Mouse (Mus musculus): Measurements from ENCODE around the gene Lck. TPM values are rescaled to one million over a fixed set of nuclear protein-coding genes. Genes with fewer than 3 reads are reported as not detected.
A peak's percentile ranks its signal among the peaks of the same experiment; 100 is the strongest.
"Not testable (repeated sequence)": the region's sequence is repeated elsewhere in the genome, so short reads cannot be mapped to it uniquely, and the experiment has no call there.

Gene Lck
- total RNA-seq, 1 experiment from 2014 or later = 167 TPM

DNA sequence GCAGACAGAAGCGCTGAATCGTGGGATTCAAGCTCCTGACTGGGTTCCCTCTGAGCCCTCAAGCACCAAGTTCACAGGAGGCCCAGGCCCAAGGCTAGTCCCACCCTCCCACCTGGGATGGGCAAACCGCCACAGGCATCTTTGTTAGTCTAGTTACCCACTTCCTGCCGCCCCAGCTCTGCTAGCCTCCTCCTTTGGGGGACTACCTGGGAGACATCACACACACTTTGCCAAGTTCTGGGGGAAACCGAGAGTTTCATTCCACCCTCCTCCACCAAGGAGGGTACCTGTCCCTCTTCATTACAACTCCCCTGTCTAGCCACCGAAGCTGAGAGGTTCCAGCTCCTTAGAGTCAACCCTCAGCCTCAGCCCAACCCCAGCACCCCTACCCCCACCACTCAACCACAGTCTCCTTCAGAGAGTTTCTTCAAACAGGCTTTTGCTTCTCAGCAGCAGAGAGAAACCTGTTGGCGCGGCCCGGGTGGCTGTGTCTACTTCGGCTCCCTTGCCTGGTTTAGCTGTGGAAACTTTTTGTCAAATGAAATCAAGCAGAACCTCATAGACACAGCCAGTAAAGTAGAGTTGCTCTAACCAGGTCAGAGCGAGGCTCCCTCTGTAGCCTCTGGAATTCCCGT, 15.0 kb downstream of the Lck start:
- ATAC-seq (replicated peaks; ENCODE audit: insufficient number of reproducible peaks, low FRiP score, low TSS enrichment, poor library complexity, severe bottlenecking) = no peak

DNA sequence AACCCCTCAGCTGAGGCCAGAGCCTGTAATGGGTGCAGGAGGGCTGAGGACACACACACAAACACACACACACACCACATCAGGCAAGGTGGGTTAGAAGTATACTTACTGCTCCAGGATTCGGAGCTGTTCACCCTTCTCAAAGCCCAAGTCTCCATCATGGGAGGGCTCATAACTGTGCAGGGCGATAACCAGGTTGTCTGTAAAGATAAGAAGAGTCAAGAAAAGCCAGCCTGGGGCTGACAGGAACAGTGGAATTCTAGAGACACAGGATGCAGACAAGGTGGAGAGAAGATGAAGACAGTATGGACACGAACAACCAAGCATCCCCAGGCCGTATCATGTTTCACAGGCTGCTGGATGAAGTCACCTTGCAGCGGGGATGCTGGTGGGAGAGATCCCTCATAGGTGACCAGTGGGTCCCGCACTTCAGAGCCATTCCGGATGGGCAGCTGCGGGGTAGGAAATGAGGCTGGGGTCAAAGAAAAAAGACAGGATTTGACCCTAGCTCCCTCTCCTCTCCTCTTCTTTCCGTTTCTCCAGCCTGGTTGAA, 16.1 kb downstream of the Lck start:
- no peak for ATAC-seq (replicated peaks; ENCODE audit: insufficient number of reproducible peaks, low FRiP score, low TSS enrichment, poor library complexity, severe bottlenecking)

DNA sequence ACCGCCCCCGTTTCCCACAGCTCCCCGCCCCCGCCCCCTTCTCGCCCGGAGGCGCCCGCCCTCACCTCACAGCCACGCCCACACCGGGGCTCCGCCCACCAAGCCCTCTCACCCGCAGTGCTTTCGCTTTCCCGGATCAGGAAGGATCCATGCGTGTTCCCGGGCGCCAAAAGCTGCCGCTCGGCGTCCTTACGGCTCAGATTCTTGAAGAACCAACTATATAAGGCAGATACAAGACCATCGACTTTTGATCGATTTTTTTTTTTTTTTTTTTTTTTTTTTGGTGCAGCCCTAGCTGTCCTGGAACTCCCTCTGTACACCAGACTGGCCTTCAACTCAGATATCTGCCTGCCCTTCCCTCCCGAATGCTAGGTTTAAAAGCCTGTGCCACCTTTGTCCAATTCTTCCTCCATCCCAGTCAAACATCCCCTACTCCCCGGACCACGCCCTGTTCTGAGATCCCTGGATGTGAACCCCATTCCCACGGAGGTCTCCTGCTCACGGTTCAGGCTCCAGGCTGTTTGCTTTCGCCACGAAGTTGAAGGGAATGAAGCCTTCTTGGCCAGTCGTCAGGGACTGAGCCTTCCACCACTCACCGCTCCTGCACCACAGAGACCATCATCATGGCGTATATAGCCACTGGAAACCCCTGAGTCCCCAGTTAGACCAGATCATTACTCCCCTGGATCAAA, 16.8 kb downstream of the Lck start:
- peak; percentile 69 for ATAC-seq (replicated peaks; ENCODE audit: insufficient number of reproducible peaks, low FRiP score, low TSS enrichment, poor library complexity, severe bottlenecking)

DNA sequence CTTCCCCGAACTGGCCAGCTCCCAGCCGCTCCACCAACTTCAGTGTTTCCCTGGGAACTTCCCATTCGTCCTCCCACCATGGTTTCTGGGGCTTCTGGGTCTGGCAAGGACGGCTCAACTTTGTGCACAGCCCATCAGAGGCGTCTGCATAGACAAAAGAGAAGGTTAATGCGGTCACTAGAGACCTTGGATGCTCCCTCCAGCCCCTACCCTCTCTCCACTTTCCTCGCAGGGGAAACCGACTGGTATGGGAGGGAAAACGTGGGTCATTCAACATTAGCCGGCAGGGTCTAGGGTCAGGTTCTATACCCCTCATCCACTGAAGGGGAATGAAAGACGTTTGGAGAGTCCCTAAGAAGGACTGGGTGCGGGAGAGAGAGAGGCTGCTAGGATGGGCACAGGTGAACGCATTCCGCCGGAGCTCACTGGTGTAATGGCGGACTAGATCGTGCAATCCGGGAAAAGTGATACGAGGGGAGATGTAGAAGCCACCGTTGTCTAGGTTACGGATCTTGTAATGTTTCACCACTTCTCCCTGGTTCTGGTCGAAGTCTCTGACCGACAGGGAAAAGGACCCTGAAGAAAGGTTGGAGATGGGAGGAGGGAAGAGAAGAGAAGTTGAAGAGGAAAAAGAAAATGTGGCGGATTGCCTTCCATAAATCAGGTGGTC, 17.4 kb downstream of the Lck start:
- peak; percentile 16 for ATAC-seq (replicated peaks; ENCODE audit: insufficient number of reproducible peaks, low FRiP score, low TSS enrichment, poor library complexity, severe bottlenecking)

DNA sequence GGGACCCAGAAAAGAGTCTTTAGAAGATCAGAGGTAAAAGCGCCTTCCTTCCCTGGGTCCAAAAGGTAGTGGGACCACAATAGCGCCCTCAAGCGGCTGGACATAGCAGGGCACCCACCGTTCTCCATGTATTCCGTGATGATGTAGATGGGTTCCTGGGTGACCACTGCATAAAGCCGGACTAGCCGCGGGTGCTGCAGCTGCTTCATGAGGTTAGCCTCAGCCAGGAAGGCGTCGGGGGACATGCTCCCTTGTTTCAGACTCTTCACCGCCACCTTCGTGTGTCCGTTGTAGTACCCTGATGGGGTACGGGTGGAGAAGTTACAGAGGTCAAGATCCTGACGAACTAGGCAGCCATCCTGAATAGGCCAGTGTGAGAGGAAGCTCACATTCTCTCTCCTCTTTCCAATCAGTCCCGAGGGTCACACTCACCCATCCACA, 18.0 kb downstream of the Lck start:
- peak; percentile 45 for ATAC-seq (replicated peaks; ENCODE audit: insufficient number of reproducible peaks, low FRiP score, low TSS enrichment, poor library complexity, severe bottlenecking)

DNA sequence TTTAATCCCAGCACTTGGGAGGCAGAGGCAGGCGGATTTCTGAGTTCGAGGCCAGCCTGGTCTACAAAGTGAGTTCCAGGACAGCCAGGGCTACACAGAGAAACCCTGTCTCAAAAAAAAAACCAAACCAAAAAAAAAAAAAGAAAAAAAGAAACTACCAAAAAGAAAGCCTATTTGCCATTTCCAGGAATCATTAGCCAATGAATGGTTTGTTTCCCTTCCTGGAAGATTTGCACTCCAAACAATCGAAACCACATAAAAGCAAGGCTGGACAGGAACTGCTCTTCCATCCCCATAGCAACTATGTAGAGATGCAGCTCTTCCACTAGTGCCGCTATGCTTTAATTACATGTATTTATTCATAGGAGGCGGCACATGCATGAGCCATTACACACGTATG, 18.9 kb downstream of the Lck start:
- ATAC-seq (replicated peaks; ENCODE audit: insufficient number of reproducible peaks, low FRiP score, low TSS enrichment, poor library complexity, severe bottlenecking) = not testable (repeated sequence)

DNA sequence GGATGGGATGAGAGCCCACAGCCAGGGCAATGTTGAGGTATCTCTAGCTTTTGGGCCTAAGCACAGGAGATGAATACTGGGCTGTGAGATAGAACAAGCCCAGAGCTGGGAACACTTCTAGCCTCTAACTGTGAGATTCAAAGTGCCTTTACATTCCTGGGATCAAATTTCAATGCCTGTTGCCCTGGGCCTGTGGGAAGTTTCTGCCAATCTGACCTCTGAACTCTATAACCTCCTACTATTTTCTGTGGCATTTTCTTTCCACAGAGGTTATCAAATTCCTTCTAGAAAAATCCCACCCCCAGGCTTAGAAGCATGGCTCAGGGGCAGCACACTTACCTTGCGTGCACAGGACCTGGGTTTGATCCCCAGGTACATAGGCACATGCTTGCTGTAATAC, 23.1 kb downstream of the Lck start:
- no peak for ATAC-seq (replicated peaks; ENCODE audit: insufficient number of reproducible peaks, low FRiP score, low TSS enrichment, poor library complexity, severe bottlenecking)

DNA sequence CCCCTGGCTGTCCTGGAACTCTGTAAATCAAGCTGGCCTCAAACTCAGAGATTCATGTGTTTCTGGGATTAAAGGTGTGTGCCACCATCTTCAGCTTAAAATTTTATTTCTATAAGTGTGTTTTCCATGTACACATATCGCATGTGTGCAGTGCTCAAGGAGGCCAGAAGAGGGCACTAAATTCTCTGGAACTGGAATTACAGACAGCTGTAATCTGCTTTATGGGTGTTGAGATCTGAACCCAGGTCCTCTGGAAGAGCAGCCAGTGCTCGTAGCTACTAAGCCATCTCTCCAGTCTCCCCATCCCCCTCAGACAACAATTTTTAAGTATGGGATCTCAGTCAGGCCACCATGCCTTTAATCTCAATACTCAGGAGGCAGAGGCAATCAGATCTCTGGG, 24.1 kb downstream of the Lck start:
- ATAC-seq (replicated peaks; ENCODE audit: insufficient number of reproducible peaks, low FRiP score, low TSS enrichment, poor library complexity, severe bottlenecking) = no peak

DNA sequence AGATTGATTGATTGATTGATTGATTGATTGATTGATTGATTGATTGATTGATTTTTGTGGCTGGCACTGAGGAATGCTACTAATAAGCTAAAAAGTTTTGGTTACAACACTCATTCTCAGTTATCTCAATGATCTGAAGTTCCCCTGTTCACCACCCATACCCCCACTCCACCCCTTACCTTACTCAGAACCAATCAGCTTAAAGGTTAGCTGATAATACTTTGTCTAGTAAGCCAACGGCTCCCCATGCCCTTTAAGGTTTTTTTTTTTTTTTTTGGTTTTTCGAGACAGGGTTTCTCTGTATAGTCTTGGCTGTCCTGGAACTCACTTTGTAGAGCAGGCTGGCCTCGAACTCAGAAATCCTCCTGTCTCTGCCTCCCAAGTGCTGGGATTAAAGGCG, 25.8 kb downstream of the Lck start:
- ATAC-seq (replicated peaks; ENCODE audit: insufficient number of reproducible peaks, low FRiP score, low TSS enrichment, poor library complexity, severe bottlenecking) = not testable (repeated sequence)

DNA sequence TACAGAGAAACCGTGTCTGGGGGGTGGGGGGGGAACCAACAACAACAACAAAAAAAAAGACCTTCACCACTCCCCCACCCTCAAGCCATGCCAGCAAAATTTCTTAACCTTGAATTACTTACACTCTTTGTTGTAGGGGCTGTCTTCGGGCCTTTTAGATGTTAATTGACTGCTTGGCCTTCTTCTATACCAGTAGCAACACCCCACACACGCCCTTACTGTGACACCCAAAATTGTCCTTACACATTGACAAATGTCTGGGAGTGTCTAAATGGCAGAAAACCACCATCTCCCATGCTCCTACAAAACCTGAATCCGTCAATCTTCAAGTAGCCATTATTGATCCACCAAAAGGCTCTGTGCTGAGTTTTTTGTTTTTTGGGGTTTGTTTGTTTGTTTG, 29.3 kb downstream of the Lck start:
- no peak for ATAC-seq (replicated peaks; ENCODE audit: insufficient number of reproducible peaks, low FRiP score, low TSS enrichment, poor library complexity, severe bottlenecking)

DNA sequence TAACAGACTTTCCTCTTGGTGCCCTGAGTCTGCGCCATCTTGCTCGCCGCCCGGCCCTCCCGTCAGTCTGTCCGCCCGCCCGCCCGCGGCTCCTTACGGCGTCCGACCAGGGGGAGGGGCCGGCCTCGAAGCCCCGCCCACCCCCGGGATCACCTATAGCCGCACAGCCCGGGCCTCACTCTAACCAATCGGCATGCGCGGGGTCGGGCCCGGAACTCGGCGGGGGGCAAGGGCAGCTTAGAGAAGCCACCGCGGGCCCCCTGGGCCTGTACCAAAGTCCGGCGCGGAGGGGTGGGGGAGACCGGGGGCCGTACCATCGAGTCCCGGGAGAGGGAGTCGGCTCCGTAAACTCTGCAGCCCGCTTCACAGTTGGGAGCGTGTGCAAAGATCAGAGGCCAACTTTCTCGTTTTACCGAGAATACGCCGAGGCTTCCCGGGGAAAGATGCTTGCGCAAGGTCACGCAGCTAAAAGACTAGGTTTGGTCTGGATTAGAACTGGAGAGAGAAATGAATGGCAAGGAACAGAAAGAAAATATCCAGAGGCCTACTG, 30.8 kb downstream of the Lck start, which contains the start of gene Hdac1:
Gene Hdac1, minus strand, starts transcription at position 122 of the 550 bp plus-strand sequence.
- peak; percentile 97 for ATAC-seq (replicated peaks; ENCODE audit: insufficient number of reproducible peaks, low FRiP score, low TSS enrichment, poor library complexity, severe bottlenecking)

DNA sequence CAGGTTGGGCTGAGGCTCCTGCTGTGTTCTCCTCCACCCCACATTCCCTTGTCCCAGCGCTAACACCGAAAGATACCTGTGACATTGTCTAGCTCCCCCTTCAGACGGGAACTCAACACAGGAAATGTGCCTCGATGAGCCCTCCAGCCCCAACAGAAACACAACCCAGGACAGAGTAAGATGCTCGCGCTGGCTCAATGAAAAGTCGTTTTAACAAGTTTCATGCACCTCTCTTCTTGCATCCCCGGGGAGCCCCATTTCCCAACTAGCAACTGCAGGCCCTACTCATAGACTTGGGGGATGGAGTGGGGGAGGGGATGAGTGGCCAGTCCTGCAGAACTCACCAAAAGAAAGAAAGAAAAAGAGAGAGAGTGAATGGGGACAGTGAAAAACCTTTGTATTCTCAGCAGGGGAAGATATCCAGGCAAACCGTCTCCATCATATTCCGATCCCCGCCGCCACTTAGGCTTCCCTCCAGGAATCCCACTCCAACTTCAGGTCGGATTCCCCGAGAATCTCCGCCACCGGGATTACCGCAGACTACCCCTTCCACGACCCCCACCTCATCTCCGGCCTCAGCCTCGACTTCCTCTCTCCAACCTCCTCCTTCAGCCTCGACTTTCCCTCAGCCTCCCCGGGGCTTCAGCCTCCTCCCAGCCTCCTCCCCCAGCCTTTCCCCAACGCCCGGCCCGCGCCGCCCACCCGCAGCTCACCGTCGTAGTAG, 31.4 kb downstream of the Lck start:
- ATAC-seq (replicated peaks; ENCODE audit: insufficient number of reproducible peaks, low FRiP score, low TSS enrichment, poor library complexity, severe bottlenecking) = no peak

DNA sequence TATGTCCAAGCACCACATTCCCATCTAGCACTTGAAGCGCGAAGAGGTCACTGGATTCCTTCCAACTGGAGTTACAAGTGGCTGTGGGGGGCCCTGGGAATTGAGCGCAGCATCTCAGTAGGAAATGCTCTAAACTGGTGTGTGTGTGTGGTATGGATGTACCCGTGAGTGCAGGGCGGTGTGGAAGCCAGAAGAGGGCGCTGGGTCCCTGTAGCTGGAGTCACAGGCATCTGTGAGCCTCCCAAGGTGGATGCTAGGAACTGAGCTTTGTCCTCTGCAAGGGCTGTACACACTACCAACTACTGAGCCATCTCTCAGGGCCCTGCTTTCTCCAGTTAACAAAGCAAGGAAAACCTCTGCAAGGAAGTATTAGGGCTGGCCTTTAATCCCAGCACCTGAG, 33.4 kb downstream of the Lck start:
- ATAC-seq (replicated peaks; ENCODE audit: insufficient number of reproducible peaks, low FRiP score, low TSS enrichment, poor library complexity, severe bottlenecking) = no peak

DNA sequence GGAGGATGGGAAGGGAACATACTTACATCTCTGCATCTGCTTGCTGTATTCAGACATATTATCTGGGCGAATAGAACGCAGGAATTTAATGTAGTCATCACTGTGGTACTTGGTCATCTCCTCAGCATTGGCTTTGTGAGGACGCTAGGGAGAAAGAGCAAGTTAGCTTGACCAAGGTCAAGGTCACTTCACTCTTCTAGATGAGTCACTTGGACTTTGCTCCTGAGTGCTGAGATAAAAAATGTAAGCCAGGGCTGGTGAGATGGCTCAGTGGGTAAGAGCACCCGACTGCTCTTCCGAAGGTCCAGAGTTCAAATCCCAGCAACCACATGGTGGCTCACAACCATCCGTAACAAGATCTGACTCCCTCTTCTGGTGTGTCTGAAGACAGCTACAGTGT, 44.5 kb downstream of the Lck start:
- not testable (repeated sequence) for ATAC-seq (replicated peaks; ENCODE audit: insufficient number of reproducible peaks, low FRiP score, low TSS enrichment, poor library complexity, severe bottlenecking)

DNA sequence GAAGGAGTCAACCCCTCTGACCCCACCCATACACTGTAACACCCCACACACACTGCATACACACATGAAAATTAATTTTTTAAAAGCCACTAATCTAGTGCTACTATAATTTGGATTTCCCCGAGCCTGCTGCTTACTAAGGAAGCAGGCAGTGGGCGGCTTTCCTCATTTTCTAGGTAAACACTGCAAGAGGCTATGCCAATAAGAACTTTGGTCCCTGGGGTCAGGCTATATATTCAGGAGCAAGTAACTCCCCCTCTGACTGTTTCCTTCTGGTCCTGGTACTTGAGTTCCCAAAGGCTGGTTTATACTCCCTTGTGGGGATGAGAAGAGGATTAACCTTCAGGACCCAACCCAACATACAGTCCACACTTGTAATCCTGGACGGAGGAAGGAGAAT, 47.6 kb downstream of the Lck start:
- ATAC-seq (replicated peaks; ENCODE audit: insufficient number of reproducible peaks, low FRiP score, low TSS enrichment, poor library complexity, severe bottlenecking) = no peak

DNA sequence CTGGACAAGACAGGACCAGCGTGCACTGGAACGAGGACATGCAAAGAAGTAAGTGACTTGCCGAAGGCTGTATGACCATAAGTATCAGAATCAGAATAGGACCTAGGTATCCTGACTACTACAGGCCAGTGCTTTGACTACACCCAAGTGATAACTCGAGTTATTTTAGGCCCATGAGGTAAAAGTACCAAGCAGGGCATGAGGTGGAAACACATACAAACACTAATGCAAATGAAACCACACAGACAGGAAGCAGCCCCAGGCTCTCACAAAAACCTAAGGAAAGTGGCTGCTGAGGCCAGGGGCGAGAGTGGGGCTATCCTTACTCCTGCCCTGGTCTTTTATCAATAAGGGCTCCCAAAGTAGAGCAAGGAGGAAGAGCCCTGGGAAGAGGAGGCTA, 48.1 kb downstream of the Lck start:
- ATAC-seq (replicated peaks; ENCODE audit: insufficient number of reproducible peaks, low FRiP score, low TSS enrichment, poor library complexity, severe bottlenecking) = peak; percentile 22; the same call in 1 of the 2 replicates

DNA sequence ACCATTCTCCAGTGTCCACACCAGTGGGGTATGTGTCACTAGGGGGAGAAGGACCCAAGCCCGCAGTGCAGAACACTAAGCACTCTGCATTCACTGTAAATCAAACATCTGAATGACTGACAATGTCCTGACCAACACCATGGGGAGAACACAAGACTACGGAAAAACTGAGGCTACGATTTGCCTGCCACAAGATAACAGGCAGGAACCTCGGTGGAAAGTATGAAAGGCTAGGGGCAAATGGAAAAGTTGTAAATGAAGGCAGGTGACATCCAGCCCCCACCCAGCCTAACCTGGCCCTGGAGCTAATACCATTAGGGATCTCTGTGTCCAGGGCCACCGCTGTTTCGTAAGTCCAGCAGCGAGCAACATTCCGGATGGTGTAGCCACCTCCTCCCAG, 54.9 kb downstream of the Lck start:
- ATAC-seq (replicated peaks; ENCODE audit: insufficient number of reproducible peaks, low FRiP score, low TSS enrichment, poor library complexity, severe bottlenecking) = no peak

DNA sequence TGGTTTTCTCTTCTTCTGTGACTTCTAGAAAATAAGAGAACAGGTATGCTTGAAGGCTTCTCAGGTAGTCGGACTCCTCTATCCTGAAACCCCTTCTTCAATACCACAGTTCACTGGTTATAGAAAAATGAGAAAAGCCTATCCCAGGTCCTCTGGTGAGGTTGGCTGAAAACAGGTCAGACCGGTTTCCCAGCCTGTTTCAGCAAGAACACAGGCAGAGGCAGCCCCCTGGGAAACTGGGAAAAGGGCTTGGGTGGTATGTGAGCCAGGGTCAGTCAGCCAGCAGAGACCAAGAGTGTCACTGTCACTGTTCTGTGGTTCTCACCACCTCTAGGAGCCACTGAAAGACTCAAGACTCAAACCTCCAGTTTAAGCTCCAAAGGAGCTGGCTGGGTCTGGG, 56.5 kb downstream of the Lck start:
- ATAC-seq (replicated peaks; ENCODE audit: insufficient number of reproducible peaks, low FRiP score, low TSS enrichment, poor library complexity, severe bottlenecking) = no peak
